Mouse (Mus musculus): ENCODE data around the gene Islr2.

The Islr2 gene

GRCm38 (mm10) chr9:58150733-58151361 lies 53.3 kb downstream of the Islr2 start:
- DNase-seq = no peak

GRCm38 (mm10) chr9:58148806-58149205 lies 55.3 kb downstream of the Islr2 start:
- no peak for DNase-seq
